Mouse (Mus musculus) midbrain, embryonic 12.5 days (tissue): ENCODE measurements around the gene Galnt18. TPM values are rescaled to one million over a fixed set of nuclear protein-coding genes. Genes with fewer than 3 reads are reported as not detected.

Experiments
- ATAC-seq: fragments of 200-750 bp; cut with Nextera tagmentation; 2 replicates; pipeline ENCODE4 v1.8.0; 2017; ENCODE audit warnings: low read depth, moderate TSS enrichment, moderate library complexity; ENCODE audit not compliant: low FRiP score
- H3K27ac ChIP-seq: fragments of 300-500 bp; sonication (generic); replicated peaks from 2 replicates; pipeline ENCODE4 v1.5.1; 2016; ENCODE audit warnings: mild to moderate bottlenecking
- H3K27me3 ChIP-seq: fragments of 300-500 bp; sonication (generic); 2 replicates; pipeline ENCODE4 v1.6.1; 2016; ENCODE audit warnings: mild to moderate bottlenecking
- H3K36me3 ChIP-seq: fragments of 300-500 bp; sonication (generic); 2 replicates; pipeline ENCODE4 v1.6.1; 2016
- H3K4me1 ChIP-seq: fragments of 300-500 bp; sonication (generic); 2 replicates; pipeline ENCODE4 v1.6.1; 2016
- H3K4me2 ChIP-seq: fragments of 300-500 bp; sonication (generic); replicated peaks from 2 replicates; pipeline ENCODE4 v1.6.1; 2016; ENCODE audit warnings: mild to moderate bottlenecking, moderate library complexity
- H3K4me3 ChIP-seq: fragments of 300-500 bp; sonication (generic); 2 replicates; pipeline ENCODE4 v1.5.1; 2016; ENCODE audit warnings: mild to moderate bottlenecking
- H3K9ac ChIP-seq: fragments of 300-500 bp; sonication (generic); replicated peaks from 2 replicates; pipeline ENCODE4 v1.6.1; 2016; ENCODE audit warnings: mild to moderate bottlenecking, moderate library complexity
- H3K9me3 ChIP-seq: fragments of 300-500 bp; sonication (generic); 2 replicates; pipeline ENCODE4 v1.6.1; 2016; ENCODE audit warnings: mild to moderate bottlenecking
- WGBS: fragments of 180-500 bp; shearing (Covaris S2); methylation state at CpG from one replicate; pipeline ENCODE4 v1.1.7; 2016; 5-methylcytosine and 5-hydroxymethylcytosine counted together
- polyA plus RNA-seq: library from polyadenylated mRNA; unstranded; fragments of >200 nt; fragmentation: Nextera tagmentation; extraction: Ambion mirVana; gene quantifications from 2 replicates; pipeline ENCODE4 v1.2.1, GENCODE M21; 2016

The Galnt18 gene
- polyA plus RNA-seq, 1 experiment from 2014 or later: 7.7 TPM

DNA sequence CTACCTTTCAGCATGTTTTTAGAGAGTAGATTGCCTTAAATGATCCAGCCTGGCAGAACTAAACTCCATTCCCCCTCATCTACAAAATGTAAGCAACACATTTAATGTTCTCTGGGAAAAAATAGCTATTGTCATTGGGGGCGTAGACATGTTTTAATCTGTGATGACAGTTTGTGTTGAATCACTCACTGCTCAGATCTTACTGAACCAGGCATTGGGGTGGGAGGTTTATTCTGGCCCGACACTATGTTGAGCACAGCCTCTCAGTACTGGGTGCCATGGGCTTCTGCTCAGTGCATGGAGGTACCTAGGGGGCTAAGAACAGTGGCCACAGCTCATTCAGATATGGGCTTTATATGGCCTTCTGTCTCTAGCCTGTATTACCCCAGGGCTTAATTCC lies 207.4 kb downstream of the Galnt18 start:
- 88% methylated on average over 2 of the region's 2 CpGs for WGBS
- H3K36me3 ChIP-seq: no peaks in the 10 kb centered on the region
- ATAC-seq: no peak

GRCm38 (mm10) chr7:111566838-111567237 lies 212.9 kb downstream of the Galnt18 start:
- no peak overlapping the region for H3K27ac ChIP-seq
- no peaks in the 10 kb centered on the region for H3K27me3 ChIP-seq
- no peak overlapping the region for H3K4me3 ChIP-seq
- H3K4me2 ChIP-seq: no peak overlapping the region
- no peak for ATAC-seq
- no peaks in the 10 kb centered on the region for H3K9me3 ChIP-seq
- no peak overlapping the region for H3K9ac ChIP-seq
- no peaks in the 10 kb centered on the region for H3K36me3 ChIP-seq
- WGBS: 86% methylated on average over 6 of the region's 6 CpGs
- H3K4me1 ChIP-seq: 0 out of 2 replicates have a peak, but pooled peaks cover 3% of the 10 kb centered on the region

More for the DNA sequence above, 207.4 kb downstream of the Galnt18 start:
- H3K4me2 ChIP-seq: no peak overlapping the region
- H3K27me3 ChIP-seq: no peaks in the 10 kb centered on the region
- H3K9ac ChIP-seq: no peak overlapping the region
- H3K27ac ChIP-seq: no peak overlapping the region
- H3K9me3 ChIP-seq: no peaks in the 10 kb centered on the region
- 0 out of 2 replicates have a peak, but pooled peaks cover 3% of the 10 kb centered on the region for H3K4me1 ChIP-seq
- H3K4me3 ChIP-seq: no peak overlapping the region

DNA sequence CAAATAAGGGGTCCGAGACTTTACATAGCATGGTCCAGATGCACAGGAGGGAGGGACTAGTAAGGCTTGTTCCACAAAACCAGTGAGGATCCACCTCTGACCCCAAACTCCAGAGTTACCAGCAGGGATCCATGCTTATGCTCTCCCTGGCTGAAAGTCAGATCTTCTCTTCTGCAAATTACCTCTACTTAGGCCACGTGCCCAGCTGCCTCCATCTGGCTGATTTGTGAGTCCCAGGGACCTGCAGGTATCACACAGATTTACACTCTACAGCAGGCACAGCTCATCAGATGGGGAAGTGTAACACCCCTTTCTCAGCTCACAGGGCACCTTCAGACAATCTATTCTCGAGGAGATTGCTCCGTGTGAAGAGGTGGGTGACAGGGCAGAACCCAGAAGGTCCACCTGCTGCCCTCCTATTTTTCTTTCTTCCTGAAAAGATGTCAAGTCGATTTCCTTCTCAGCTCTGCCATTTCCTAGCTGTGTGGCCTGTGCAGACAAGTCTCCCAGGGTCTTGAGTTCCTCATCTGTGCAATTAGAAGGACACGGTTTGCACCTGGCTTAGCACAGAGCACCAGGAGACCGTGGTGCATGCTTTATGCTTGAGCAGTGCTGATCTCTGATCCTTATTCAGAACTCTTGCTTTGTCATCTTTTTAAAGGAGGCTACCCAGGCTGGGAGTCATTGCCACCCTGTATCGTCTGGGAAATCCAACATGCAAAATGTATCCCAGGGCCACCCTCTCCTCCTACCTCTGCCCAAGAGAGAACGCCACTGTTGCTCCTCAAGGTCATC lies 216.3 kb downstream of the Galnt18 start:
- H3K4me3 ChIP-seq: no peak overlapping the region
- WGBS: 76% methylated on average over 9 of the region's 9 CpGs

GRCm38 (mm10) chr7:111560097-111560496 lies 219.7 kb downstream of the Galnt18 start:
- Histone ChIP-seq H3K9me3 (peaks cover 9% of the 10 kb centered on the region), H3K27ac (no peak overlapping the region), H3K4me2 (no peak overlapping the region), H3K4me3 (no peak overlapping the region), H3K36me3 (no peaks in the 10 kb centered on the region), H3K9ac (no peak overlapping the region), H3K27me3 (no peaks in the 10 kb centered on the region), H3K4me1 (no peaks in the 10 kb centered on the region)
- 84% methylated on average over 3 of the region's 3 CpGs for WGBS
- ATAC-seq: no peak

More for the DNA sequence above, 216.3 kb downstream of the Galnt18 start:
- Histone ChIP-seq H3K27me3 (no peaks in the 10 kb centered on the region), H3K4me1 (no peaks in the 10 kb centered on the region), H3K9me3 (peaks cover 9% of the 10 kb centered on the region), H3K27ac (no peak overlapping the region), H3K9ac (no peak overlapping the region), H3K4me2 (no peak overlapping the region), H3K36me3 (no peaks in the 10 kb centered on the region)
- no peak for ATAC-seq

DNA sequence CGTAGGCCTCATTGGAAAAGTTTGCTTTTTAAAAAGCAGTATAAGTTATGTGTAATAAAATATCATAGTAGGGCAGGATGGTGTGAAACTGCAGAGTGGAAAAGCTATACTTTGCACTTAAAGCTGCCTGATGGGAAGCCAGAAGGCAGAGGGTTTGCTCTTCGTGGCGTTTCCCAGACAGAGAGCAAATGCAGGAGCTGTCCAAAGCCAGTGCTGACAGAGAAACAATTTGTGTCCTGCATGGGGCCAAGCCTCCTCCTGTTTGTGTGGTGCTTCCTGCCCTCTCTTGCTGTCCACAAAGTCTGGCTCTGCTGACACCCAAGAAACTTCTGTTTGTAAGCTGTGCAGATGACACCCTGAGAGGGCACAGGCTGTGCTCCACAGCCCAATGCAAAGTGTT lies 220.8 kb downstream of the Galnt18 start:
- no peak for ATAC-seq

DNA sequence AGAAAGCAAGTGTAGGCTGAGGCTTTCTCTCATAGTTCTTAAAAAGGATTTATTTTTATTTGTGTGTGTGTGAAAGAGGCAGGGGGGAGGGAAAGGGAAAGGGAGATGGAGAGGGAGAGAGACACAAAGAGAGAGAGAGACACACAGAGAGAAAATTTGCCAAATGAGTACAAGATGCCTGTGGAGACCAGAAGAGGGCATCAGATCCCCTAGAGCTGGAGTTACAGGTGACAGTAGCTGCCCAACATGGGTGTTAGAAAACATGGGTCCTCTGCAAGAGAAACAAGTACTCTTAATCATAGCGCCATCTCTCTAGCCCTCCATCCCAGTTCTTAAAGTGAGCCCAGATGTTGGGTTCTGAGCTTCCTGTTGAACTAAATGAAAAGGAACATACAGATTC lies 228.8 kb downstream of the Galnt18 start:
- Histone ChIP-seq H3K9me3 (no peaks in the 10 kb centered on the region), H3K4me1 (peaks cover 20% of the 10 kb centered on the region), H3K27ac (no peak overlapping the region), H3K4me3 (no peak overlapping the region), H3K36me3 (no peaks in the 10 kb centered on the region), H3K27me3 (peaks cover 21% of the 10 kb centered on the region), H3K9ac (no peak overlapping the region), H3K4me2 (no peak overlapping the region)
- ATAC-seq: no peak
- WGBS: 97% methylated on average over 1 of the region's 1 CpGs

More for the DNA sequence above, 220.8 kb downstream of the Galnt18 start:
- no peaks in the 10 kb centered on the region for H3K27me3 ChIP-seq
- H3K9me3 ChIP-seq: peaks cover 9% of the 10 kb centered on the region
- H3K27ac ChIP-seq: no peak overlapping the region
- H3K4me2 ChIP-seq: no peak overlapping the region
- 52% methylated on average over 3 of the region's 3 CpGs for WGBS
- no peak overlapping the region for H3K9ac ChIP-seq
- H3K36me3 ChIP-seq: no peaks in the 10 kb centered on the region
- no peaks in the 10 kb centered on the region for H3K4me1 ChIP-seq
- H3K4me3 ChIP-seq: no peak overlapping the region

DNA sequence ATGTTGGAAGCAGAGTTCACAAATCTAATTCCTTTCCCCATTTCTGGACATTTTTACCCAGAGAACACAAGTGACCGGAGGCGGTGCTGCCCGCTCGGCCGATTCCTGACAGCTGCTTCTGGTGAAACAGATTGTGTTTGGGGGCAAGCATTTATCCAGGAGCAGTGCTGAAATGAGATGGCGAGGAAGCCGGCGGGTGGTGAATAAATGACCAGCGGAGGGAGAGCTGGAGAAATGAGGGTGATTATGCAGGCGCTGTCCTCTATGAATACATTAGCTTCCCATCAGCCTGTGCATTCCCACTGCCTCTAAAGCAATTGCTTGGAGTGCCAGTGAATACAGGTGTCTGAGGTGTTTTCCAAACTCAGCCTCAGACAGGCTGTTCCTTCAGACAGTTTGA lies 232.7 kb downstream of the Galnt18 start:
- 25% methylated on average over 10 of the region's 10 CpGs for WGBS
- peak overlapping the region; percentile 66 for H3K27ac ChIP-seq
- peak; percentile 63 for ATAC-seq

DNA sequence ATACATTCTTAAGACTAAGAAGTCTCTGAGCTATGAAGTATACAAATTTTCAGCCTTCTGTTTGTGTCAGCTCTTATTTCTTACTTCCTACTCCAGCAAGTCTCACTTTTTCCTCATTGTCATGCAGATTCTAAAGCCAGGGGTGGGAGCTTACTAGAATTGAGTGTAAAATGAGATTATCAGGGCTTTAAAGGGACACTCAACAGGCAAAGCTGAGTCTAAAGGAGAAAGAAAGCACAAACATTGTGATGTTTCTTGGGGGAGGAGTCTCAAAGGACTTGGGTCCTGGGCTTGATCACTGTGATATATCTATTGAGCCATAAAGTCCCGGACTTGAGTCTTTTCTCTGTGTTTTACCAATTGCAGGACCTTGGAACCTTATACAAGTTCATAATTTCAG lies 234.2 kb downstream of the Galnt18 start:
- Histone ChIP-seq H3K4me3 (no peak overlapping the region), H3K4me2 (peak overlapping the region; percentile 5; the same call in 1 of the 2 replicates), H3K27me3 (peaks cover 16% of the 10 kb centered on the region), H3K9ac (no peak overlapping the region), H3K4me1 (peaks cover 29% of the 10 kb centered on the region), H3K36me3 (no peaks in the 10 kb centered on the region), H3K27ac (no peak overlapping the region), H3K9me3 (no peaks in the 10 kb centered on the region)
- ATAC-seq: peak; percentile 39; the same call in 1 of the 2 replicates
- WGBS: 41% methylated on average over 1 of the region's 1 CpGs

More for the DNA sequence above, 232.7 kb downstream of the Galnt18 start:
- Histone ChIP-seq H3K9ac (no peak overlapping the region), H3K9me3 (no peaks in the 10 kb centered on the region), H3K36me3 (no peaks in the 10 kb centered on the region), H3K27me3 (peaks cover 21% of the 10 kb centered on the region), H3K4me2 (peak overlapping the region; percentile 29), H3K4me1 (peaks cover 29% of the 10 kb centered on the region), H3K4me3 (no peak overlapping the region)

DNA sequence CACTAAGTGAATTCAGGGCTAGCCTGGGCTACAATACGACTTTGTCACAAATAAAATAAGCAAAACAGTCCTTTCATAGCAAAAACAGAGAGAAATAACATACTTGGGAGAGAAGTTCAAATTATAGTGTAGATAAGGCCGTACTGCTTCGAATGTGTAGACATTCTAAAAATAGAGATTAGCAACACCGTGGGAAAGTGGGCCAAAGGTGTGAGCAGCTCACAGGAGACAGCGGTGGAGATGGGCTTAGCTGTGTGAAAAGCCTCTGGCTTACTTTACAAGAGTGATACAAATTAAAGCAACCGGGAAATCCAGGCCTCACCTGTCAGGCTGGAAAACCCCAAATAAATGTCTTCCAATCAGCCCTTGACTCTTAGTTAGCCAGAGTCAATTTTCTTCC lies 241.8 kb downstream of the Galnt18 start:
- WGBS: 87% methylated on average over 6 of the region's 6 CpGs
- Histone ChIP-seq H3K4me2 (no peak overlapping the region), H3K9me3 (no peaks in the 10 kb centered on the region), H3K9ac (no peak overlapping the region), H3K36me3 (no peaks in the 10 kb centered on the region), H3K27me3 (no peaks in the 10 kb centered on the region), H3K4me1 (peaks cover 2% of the 10 kb centered on the region; the same call in 1 of the 2 replicates), H3K27ac (no peak overlapping the region), H3K4me3 (no peak overlapping the region)
- ATAC-seq: no peak

GRCm38 (mm10) chr7:111534826-111535405 lies 244.9 kb downstream of the Galnt18 start:
- Histone ChIP-seq H3K27ac (no peak overlapping the region), H3K4me2 (no peak overlapping the region), H3K36me3 (no peaks in the 10 kb centered on the region), H3K27me3 (no peaks in the 10 kb centered on the region), H3K9me3 (no peaks in the 10 kb centered on the region), H3K4me1 (peaks cover 2% of the 10 kb centered on the region; the same call in 1 of the 2 replicates), H3K9ac (no peak overlapping the region), H3K4me3 (no peak overlapping the region)
- 63% methylated on average over 8 of the region's 8 CpGs for WGBS
- no peak for ATAC-seq

GRCm38 (mm10) chr7:111528961-111529643 lies 250.7 kb downstream of the Galnt18 start:
- Histone ChIP-seq H3K4me1 (no peaks in the 10 kb centered on the region), H3K4me3 (no peak overlapping the region), H3K9ac (no peak overlapping the region), H3K27ac (no peak overlapping the region), H3K27me3 (no peaks in the 10 kb centered on the region), H3K9me3 (no peaks in the 10 kb centered on the region), H3K36me3 (no peaks in the 10 kb centered on the region), H3K4me2 (no peak overlapping the region)
- 86% methylated on average over 3 of the region's 3 CpGs for WGBS
- ATAC-seq: no peak

- Histone ChIP-seq H3K4me3 (no peak overlapping the region), H3K36me3 (no peaks in the 10 kb centered on the region), H3K4me2 (no peak overlapping the region), H3K9me3 (no peaks in the 10 kb centered on the region), H3K27me3 (no peaks in the 10 kb centered on the region), H3K4me1 (no peaks in the 10 kb centered on the region), H3K27ac (no peak overlapping the region), H3K9ac (no peak overlapping the region)
- no peak for ATAC-seq
- WGBS: 67% methylated on average over 1 of the region's 1 CpGs
Measured at GRCm38 (mm10) chr7:111528462-111528861, 251.3 kb downstream of the Galnt18 start.
